In the genomic region with DNA sequence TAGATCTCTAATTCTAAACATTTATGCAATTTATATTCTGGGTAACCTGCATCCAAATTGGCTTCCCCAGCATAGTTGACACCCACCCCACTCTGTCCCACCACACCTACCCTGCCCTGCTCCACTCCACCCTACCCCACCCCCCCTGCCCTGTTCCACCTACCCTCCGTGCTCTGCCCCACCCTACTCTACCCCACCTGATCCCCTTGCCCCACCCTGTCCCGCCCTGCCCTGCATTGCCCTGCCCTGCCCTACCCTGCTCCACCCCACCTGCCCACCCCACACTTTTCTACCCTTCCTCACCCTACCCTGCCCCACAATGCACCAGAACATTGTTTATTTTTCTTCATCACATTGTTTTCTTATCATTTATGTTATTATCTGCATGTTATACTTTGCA, we compare ENCODE assay signal across 12 mouse cellular contexts.
"Had no signal": no experiment of that assay in that cellular context is flagged by ENCODE, and none has a peak within 500 bp of the region (broad histone marks: within the 10 kb centered on the region; RNA-seq: fewer than 3 reads in every experiment).

No protein-coding gene starts in this region.

- H3K4me1 ChIP-seq: limb, embryonic 13.5 days; neural tube, embryonic 13.5 days had no signal

- H3K4me3 ChIP-seq: limb, embryonic 13.5 days; neural tube, embryonic 13.5 days had no signal

- H3K9ac ChIP-seq: limb, embryonic 13.5 days; liver, embryonic 14.5 days; neural tube, embryonic 13.5 days had no signal

- H3K27me3 ChIP-seq: limb, embryonic 13.5 days; neural tube, embryonic 13.5 days had no signal

- H3K9me3 ChIP-seq: limb, embryonic 13.5 days; neural tube, embryonic 13.5 days had no signal

- DNase-seq: kidney, adult 11 months; kidney, adult 9 months; kidney, postnatal 36 days; left cerebral cortex, postnatal 4 days; lung, adult 18-20 months; right cerebral cortex, postnatal 14 days; thymus, adult 2 months; thymus, postnatal 25 days had no signal

- H3K36me3 ChIP-seq: limb, embryonic 13.5 days; neural tube, embryonic 13.5 days had no signal

- H3K4me2 ChIP-seq: limb, embryonic 13.5 days; neural tube, embryonic 13.5 days had no signal

- H3K27ac ChIP-seq: kidney, postnatal 0 days; limb, embryonic 13.5 days; liver, embryonic 14.5 days; neural tube, embryonic 13.5 days had no signal
